Mouse (Mus musculus): ENCODE results near the gene Hras.

Hras gene

GRCm38 (mm10) chr7:141214310-141214709 lies 20.5 kb upstream of the Hras start:
- in situ Hi-C loops (cut with MboI; ENCODE audit: low sequenced_read_pairs), result no loop called here

- in situ Hi-C loops (cut with MboI; ENCODE audit: low sequenced_read_pairs), result no loop called here
These were observed 19.9 kb upstream of the Hras start, which contains the start of gene Lmntd2 for GRCm38 (mm10) chr7:141213605-141214235. Gene Lmntd2, minus strand, starts transcription at chr7:141214080.

GRCm38 (mm10) chr7:141213133-141213532 lies 19.3 kb upstream of the Hras start:
- in situ Hi-C loops (cut with MboI; ENCODE audit: low sequenced_read_pairs), result no loop called here

- in situ Hi-C loops (cut with MboI; ENCODE audit: low sequenced_read_pairs), result no loop called here
These were observed 16.9 kb upstream of the Hras start for GRCm38 (mm10) chr7:141210606-141211131.

- in situ Hi-C loops (cut with MboI; ENCODE audit: low sequenced_read_pairs), result no loop called here
These were observed 16.3 kb upstream of the Hras start for GRCm38 (mm10) chr7:141210137-141210536.

GRCm38 (mm10) chr7:141209526-141209925 lies 15.7 kb upstream of the Hras start:
- in situ Hi-C loops (cut with MboI; ENCODE audit: low sequenced_read_pairs), result no loop called here

- in situ Hi-C loops (cut with MboI; ENCODE audit: low sequenced_read_pairs), result no loop called here
These were observed 12.6 kb upstream of the Hras start for GRCm38 (mm10) chr7:141206182-141206937.

- in situ Hi-C loops (cut with MboI; ENCODE audit: low sequenced_read_pairs), result no loop called here
These were observed 11.7 kb upstream of the Hras start for GRCm38 (mm10) chr7:141205504-141205903.

- in situ Hi-C loops (cut with MboI; ENCODE audit: low sequenced_read_pairs), result no loop called here
These were observed 10.7 kb upstream of the Hras start for GRCm38 (mm10) chr7:141204546-141204945.

GRCm38 (mm10) chr7:141198121-141198520 lies 4.3 kb upstream of the Hras start:
- in situ Hi-C loops (cut with MboI; ENCODE audit: low sequenced_read_pairs), result no loop called here

GRCm38 (mm10) chr7:141196619-141197282 lies 2.9 kb upstream of the Hras start:
- in situ Hi-C loops (cut with MboI; ENCODE audit: low sequenced_read_pairs), result no loop called here

- in situ Hi-C loops (cut with MboI; ENCODE audit: low sequenced_read_pairs), result no loop called here
These were observed 1.9 kb upstream of the Hras start for GRCm38 (mm10) chr7:141195754-141196153.

- in situ Hi-C loops (cut with MboI; ENCODE audit: low sequenced_read_pairs), result no loop called here
These were observed 1.0 kb upstream of the Hras start for GRCm38 (mm10) chr7:141194830-141195229.

- in situ Hi-C loops (cut with MboI; ENCODE audit: low sequenced_read_pairs), result no loop called here
These were observed 604 bp upstream of the Hras start for GRCm38 (mm10) chr7:141194409-141194808.

- in situ Hi-C loops (cut with MboI; ENCODE audit: low sequenced_read_pairs), result no loop called here
These were observed 403 bp downstream of the Hras start for GRCm38 (mm10) chr7:141193348-141193856.

- in situ Hi-C loops (cut with MboI; ENCODE audit: low sequenced_read_pairs), result no loop called here
These were observed 943 bp downstream of the Hras start for GRCm38 (mm10) chr7:141192776-141193347.

- in situ Hi-C loops (cut with MboI; ENCODE audit: low sequenced_read_pairs), result no loop called here
These were observed 1.8 kb downstream of the Hras start for GRCm38 (mm10) chr7:141191796-141192685.

- in situ Hi-C loops (cut with MboI; ENCODE audit: low sequenced_read_pairs), result no loop called here
These were observed 2.8 kb downstream of the Hras start for GRCm38 (mm10) chr7:141191036-141191435.

GRCm38 (mm10) chr7:141190220-141190619 lies 3.6 kb downstream of the Hras start:
- in situ Hi-C loops (cut with MboI; ENCODE audit: low sequenced_read_pairs), result no loop called here

GRCm38 (mm10) chr7:141188733-141189132 lies 5.1 kb downstream of the Hras start:
- in situ Hi-C loops (cut with MboI; ENCODE audit: low sequenced_read_pairs), result no loop called here
